Mouse (Mus musculus) erythroblast, embryonic 14.5 days (primary cell): ENCODE measurements around the gene Slc22a20.

Source experiments
- GATA1 ChIP-seq: IDR thresholded peaks from 2 replicates; pipeline ENCODE4 v1.6.1; 2012; ENCODE audit warnings: low read length, inconsistent platforms, mixed read lengths
- TAL1 ChIP-seq: IDR thresholded peaks from 3 replicates; pipeline ENCODE4 v1.6.1; 2012; ENCODE audit warnings: low read length, inconsistent platforms, mixed read lengths

DNA sequence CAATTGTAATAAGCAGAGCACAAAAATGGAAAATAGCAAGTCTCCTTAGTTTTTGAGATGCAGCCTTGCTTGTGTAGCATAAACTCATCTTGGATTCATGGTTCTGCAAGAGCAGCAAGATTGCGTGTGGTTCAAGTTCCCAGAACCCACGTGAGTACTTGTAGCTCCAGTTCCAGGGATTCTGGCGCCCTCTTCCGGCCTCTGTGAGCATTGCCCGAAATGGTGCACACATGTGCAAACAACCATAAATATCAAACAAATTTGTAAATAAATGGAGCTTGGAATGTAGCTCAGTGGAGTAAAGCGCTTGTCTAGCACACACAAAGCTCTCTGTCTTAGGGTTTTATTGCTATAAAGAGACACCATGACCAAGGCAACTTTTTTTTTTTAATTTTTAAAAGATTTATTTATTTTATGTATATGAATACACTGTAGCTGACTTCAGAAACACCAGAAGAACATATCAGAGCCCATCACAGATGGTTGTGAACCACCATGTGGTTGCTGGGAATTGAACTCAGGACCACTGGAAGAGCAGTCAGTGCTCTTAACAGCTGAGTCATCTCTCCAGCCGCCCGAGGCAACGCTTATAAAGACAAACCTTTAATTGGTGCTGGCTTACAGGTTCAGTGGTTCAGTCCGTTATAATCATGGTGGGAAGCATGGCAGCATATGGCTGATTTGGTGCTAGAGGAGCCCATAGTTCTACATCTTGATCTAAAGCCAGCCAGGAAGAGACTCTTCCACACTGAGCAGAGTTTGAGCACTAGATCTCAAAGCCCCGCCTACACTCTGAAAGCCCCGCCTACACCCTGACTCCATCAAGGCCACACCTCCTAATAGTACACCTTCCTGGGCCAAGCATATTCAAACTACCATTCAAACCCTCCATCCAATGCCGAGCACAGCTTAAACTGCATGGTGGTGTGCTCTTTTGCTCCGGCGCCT, 32.5 kb upstream of the Slc22a20 start:
- TF ChIP-seq TAL1 (no peak), GATA1 (no peak)
